Mouse (Mus musculus): ENCODE data around the gene Baiap3.

Gene Baiap3

DNA sequence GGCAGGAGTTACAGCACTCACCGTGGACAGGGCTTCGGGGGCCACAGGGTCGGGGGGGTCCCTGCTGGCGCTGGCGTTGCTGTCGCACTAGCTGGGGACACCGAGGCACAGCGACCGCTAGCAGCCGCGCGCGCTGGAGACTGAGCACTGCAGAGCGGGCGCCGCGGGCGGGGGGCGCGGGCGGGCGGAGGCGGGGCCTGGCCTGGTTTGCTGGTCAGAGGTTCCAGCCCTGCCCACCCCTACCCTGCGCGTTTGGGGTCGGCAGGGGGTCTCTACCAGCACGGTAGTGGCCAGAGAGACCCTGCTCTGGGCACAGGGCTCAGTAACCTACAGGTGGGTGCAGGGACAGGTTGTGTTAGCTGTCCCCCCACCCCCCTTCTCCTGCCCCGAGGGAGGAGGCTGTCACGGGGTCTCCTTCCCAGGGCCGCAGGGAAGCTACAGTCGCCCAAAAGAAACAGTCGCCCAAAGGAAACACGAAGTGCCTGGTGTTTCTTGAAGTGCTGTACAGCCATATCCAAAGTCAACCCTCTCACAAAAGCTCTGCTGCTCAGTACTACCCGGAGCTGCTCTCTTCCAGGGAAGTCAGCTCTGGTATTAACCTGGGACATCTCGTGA lies at the start of gene Baiap3:
TSS of gene Baiap3 (minus strand) at position 225 of the 615 bp plus-strand sequence.
- no peak for DNase-seq (ENCODE audit: low spot score)

DNA sequence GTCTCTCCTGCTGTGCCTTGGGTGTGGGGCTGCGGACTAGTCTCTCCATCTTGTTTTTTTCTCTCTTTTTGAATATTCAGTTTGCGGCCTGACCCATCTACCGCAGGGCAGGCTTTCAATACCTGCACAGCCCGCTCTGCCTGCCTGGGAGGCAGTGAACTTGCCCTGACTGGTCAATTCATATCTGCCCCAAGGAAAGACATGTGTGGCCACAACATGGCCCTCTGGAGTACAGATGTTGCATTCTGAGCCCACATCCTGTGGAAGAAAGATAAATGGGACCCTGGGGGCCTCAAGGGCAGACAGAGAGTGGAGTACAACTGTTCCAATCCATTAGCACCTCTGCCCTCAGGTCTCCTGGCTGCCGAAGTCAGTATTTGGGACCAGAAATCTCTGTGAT lies 41.9 kb upstream of the Baiap3 start, which contains the start of gene Prss34:
TSS of gene Prss34 (plus strand) at position 301 of the 400 bp plus-strand sequence.
- no peak for DNase-seq (ENCODE audit: low spot score)

DNA sequence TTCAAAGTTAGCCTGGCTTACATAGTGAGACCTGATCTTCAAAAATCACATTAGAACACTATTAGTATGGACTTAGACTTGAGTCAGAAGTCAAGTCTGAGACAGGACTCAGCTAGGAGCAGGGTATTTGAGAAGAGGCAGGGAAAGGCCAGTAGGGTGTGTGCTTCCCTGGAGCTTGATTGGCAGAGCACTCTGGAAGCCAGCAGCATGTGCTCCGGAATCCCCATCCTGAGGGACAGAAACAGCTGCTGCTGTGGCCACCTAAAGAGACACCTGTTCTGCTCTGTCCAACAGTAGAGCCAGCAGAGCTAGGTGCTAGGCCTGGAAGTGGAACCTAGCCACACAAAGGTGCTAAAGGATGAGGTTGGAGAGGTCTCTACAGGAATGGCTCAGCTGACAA lies 37.9 kb upstream of the Baiap3 start:
- no peak for DNase-seq (ENCODE audit: low spot score)

DNA sequence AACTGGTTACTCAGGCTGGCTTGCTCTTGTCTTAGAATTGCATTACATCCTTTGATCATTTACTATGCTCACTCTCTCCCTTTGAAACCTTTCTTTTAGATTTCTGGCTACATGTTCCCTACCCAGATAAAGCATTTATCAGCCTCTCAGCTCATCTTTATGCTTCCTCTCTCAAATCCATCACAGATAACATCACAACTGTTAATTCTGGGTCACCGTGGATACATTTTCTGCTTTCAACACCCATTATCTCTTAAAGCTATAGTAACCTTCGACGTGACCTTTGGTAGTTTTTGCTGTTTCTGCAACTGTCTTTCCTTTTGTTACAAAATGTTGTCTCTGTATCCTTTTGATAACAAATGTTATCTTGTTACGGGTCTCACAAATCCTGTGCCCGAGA lies 37.3 kb upstream of the Baiap3 start:
- DNase-seq (ENCODE audit: low spot score): no peak

DNA sequence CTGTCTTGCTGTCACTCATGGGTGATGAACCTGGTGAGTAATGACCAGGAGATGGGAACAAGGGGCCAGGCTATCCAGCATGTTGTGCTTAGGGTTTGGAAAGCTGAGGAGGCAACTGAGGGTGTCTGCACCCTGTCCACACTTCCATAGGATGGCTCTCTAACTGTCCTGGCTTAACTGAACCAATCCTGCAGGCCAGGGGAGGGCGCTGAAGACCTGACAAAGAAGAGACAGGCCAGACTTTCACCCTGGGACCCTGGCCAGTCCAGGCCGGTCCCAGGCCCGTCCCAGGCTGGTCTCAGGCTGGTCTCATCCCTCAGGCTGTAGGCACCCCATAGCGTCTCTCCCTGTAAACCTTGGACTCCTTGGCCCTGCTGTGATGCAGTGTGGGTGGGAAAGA lies 34.2 kb upstream of the Baiap3 start:
- DNase-seq (ENCODE audit: low spot score): no peak

DNA sequence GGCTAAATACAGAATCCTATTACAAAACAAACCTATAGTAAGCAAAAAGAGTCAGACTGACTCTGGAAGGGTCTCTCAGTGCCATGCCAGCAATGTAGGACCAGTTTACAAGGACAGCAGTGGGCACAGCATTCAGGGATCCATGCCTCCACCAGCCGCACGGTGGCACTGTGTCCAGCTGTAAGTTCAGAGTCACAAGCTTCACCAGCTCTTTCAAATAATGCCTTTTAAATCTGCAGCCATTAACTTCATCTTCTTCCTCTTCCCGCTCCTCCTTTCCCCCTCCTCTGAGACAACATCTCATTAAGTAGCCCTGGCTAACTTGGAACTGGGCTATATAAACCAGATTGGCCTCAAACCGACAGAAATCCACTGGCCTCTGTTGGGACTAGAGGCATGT lies 32.7 kb upstream of the Baiap3 start:
- DNase-seq (ENCODE audit: low spot score): peak; percentile 13

DNA sequence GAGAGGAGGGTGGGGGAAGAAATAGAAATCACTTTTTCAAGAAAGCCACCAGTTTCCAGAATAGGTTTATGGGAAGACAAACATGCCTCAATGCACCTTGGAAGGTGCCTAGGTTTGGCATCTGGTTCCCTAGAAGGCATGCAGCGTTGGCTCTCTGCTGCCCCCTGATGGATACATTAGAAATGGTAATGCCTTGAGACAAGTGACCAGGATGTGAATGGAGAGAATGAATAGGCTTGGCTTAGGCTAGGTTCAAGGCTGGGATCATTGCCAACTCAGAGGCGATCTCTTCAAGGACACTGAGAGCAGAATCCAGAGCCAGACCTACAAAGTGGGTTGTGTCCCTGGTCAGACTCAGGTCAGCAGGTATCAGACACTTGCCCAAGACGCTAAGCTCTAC lies 28.9 kb upstream of the Baiap3 start:
- DNase-seq (ENCODE audit: low spot score): peak; percentile 16

DNA sequence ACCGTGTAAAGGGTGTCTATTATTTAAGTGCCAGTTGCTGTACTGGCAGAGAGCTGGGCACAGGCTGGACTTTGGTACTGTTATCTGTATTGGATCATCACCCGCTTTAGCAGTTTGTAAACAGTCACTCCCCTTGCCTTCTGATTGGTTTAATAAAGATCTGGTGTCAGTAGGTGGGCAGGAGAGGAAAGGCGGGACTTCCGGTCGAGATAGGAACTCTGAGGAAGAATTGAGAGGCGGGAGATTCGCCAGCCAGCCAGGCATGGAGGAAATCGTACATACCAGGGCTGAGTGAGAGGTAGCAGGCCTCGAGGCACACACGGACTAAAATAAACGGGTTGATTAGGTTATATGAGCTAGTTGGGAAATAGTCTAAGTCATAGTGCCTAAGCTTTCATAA lies 26.0 kb upstream of the Baiap3 start:
- DNase-seq (ENCODE audit: low spot score): no peak

DNA sequence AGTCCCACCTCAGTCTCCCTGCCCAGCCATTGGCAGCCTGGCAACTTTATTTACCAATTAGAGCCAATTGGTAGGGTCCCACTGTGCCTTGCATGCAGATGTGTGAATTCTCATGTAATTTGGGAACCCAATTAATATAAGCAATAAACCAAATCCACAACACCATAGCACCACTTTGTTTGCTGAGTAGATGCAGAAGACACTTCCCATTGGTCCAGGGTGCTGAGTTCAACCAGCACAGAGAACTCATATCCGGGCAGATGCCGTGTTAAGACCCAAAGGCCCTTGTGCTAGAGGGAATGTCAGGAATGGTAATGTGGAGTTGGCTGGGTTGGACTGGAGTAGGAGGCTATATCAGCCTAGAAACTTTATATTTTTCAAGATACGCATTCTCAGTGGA lies 19.7 kb upstream of the Baiap3 start:
- DNase-seq (ENCODE audit: low spot score): no peak

DNA sequence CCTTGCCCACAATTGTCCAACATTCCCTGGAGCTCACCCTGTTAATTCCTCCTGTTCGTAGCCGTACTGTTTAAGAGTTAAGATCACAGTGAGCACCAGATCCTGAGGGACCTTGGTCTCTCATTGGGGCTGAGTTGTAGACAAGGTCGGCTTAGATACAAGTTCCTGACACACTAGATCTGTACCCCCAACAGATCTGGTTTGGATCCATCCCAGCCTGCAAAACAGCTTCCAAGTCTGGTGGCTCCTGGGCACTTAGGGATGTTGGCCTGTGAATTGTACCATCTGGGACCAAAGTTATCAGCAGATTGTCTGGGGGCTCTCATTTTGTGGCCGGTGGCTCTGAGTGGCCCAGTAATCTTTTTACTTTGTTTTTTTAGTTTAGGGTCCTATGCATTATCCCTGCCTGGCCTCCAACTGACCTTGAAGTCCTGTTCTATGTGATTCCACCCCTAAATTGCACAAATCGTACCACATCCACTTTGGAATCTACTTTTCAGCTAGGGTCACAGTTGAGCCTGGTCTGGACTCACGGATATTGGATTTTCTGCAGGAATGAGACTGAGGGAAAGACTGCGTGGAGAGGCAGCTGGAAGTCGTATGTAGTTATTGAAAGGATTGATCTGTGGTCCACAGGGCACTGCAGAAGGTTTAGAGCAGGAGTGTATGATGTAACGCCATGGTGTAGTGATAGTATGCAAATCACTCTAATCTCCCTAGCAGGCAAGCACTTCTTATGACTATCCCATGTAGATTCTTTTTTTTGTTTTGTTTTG lies 18.6 kb upstream of the Baiap3 start, which contains the start of gene Ube2i:
TSS of gene Ube2i (minus strand) at position 52 of the 776 bp plus-strand sequence.
- no peak for DNase-seq (ENCODE audit: low spot score)

DNA sequence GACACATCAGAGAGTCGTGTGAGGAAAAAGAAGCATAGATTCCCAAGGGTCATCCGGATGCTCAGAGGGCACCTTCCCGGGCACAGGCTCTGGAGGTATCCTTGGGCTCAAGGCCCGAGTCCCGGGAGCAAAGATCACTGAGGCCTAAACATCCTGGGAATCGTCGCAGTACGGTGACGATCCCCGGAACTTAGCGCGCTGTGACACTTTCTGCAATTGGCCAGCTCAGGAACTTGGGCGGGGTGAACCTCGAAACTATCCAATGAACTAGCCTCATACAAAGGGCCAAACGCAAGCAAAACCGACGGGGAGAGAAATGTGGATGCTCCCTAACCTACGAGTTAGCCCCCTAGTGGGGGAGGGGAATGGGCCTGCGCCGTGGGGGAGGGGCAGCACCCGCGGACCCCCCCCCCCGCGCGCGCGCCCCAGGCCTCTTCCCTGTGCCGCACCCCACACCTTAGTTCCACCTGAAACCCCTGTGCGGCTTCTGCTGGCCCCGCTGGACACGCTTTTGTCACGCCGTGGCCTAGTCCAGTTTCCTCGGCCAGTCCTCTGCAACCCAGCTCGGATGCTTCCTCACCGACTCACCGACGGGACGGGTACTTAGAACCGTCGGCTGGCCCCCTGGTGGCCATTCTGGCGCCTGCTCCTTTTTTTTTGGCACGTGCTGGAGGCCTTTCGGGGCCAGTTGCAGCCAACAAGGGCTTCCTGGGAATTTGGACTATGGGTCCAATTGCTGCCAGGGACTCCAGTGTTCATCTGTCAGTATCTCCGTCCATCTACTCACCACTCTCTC lies 17.7 kb upstream of the Baiap3 start:
- peak; percentile 76 for DNase-seq (ENCODE audit: low spot score)

DNA sequence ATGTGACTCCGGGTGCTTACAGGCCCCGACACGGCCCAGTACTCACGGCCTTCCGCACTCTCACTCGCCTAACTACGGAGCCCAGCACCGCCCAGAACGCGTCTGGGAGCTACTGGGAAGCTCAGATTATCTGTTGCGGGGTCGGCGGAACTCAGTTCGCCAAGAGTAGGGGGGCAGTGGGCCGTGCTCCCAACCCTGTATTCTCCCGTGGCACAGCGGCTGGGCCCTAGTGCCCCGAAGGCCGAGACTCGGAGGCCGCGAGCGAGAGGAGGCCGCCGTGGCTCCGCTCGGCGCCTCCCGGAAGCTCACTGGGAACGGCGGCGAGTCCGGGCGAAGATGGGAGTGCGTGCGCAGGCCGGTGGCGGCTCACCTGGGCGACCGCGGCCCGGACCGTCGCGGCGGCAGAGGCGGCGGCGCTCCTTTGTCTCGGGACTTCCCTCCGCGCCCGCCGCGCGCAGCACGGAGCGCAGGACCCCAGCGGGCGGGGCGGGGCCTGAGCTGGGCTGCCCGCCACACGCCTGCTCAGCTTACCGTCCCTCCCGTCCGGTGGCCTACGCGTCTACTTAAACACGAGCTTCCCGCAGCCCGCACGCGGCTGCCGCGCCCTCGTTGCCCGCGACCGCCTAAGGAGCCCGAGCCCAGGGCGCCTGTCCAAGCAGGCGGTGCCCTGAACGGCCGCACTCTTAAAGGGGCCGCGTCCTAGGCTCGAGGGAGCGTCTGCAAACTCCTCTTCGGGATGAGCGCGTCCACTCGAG lies 17.0 kb upstream of the Baiap3 start:
- DNase-seq (ENCODE audit: low spot score): peak; percentile 97

DNA sequence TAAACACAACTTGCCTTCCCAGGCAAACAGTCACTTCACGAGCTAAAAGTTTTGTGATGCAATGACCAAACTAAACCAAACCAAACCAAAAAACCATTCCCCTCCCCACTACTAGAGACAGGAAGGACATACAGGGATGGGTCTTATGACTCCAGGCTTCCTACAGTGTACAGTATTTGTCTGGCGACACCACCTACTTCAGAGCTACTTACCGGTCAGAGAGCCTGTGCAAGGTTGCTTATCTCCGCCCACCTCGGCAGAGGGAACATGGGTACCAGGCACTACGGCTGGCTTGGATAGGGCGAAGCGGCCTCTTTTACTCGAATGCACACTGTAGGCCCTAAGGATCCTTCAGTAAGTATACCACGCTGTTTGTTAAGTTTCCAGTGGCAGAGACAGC lies 16.2 kb upstream of the Baiap3 start:
- no peak for DNase-seq (ENCODE audit: low spot score)

DNA sequence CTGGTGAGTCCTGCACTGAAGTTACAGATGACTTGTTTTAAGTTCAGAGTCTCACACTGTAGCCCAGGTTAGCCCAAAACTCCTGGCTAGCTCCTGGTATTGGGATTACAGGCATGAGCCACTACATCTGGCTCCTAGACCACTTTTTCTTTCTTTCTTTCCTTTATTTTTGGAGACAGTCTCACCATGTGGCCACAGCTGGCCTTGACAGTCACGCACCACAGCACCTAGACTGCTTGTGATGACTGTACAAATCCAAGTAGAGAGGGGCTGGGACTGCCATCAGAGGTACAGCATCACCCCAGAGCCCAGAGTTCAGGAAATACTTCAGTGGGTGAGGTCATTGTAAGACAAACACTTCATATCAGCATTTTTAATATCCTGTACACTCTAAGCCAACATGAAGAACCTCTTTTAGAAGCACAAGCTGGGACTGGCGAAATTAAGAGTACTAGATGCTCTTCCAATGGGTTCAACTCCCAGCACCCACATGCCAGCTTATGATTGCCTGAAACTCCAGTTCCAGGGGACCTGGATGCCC lies 14.7 kb upstream of the Baiap3 start:
- DNase-seq (ENCODE audit: low spot score): no peak

DNA sequence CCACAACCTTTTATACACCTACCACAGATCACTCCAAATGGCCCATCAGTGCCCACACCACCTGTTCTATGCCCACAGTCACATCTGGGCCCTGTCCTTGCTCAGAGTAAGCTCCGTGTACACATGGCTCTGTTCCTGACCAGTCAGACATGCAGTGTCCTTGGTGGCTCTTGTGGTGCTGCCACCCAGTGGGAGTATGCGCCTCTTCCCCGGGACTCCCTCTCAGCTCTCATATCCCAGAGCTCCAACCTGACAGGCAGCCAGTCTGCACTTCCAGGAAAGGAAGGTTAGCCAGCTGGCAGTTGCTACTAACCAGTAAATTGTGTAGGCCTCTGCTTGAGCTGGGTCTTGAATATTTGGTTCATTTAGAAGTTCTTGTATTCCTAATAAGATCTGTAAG lies 8.3 kb upstream of the Baiap3 start:
- no peak for DNase-seq (ENCODE audit: low spot score)

DNA sequence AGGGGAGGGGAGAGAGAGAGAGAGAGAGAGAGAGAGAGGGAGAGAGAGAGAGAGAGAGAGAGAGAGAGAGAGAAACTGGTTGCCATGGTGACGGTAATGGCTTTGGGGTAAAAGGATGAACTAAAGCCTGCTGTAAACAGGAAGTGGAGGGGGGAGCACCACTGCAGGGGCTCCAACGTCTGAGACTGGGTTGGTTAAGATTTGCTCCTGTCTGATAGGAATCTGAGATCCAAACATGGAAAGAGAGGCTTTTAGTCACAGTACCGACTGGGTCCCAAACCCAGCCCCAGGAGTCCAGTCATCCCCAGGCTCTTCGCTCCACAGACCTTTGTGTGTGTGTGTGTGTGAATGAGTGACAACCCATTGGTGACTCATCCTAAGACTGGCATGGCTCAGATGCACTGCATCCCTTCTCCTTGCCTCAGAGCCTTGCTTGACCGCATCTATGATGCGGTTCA lies 1.7 kb upstream of the Baiap3 start:
- no peak for DNase-seq (ENCODE audit: low spot score)

DNA sequence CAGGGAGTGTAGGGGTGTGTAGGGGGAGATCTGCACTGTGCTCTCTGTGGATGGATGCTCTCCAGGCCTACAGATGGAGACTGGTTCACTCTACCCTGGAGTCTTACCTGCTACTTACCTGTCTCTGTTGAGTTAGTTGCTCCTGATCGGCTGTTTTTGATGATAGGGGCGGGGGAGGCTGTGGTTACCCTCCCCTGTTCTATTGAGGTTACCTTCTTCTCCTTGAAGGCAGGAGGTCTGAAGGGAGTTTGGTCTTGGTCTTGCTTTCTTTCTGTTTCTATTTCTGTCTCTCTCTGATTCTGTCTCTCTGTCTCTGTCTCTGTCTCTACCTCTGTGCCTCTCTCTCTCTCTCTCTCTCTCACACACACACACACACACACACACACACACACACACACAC lies 1.1 kb downstream of the Baiap3 start:
- DNase-seq (ENCODE audit: low spot score): no peak

DNA sequence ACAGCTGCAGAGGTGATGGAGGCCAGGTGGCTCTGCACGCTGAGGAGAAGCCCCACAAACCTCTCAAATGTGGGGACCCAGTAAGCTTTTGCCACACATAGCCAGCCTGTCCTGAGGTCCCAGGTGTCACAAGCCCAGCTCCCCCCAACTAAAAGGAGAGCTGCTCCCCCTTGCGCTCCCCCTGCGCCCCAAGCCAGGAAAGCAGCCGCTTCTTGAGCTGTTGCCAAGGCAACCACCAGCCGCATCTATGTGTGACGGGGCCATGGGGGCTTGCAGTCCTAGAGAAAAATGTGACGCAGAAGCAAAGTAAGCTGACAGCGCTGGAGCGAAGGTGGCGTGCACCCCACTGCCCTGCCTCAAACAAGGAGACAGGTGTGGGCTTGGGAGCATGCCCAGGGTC lies 2.4 kb downstream of the Baiap3 start:
- DNase-seq (ENCODE audit: low spot score): no peak

DNA sequence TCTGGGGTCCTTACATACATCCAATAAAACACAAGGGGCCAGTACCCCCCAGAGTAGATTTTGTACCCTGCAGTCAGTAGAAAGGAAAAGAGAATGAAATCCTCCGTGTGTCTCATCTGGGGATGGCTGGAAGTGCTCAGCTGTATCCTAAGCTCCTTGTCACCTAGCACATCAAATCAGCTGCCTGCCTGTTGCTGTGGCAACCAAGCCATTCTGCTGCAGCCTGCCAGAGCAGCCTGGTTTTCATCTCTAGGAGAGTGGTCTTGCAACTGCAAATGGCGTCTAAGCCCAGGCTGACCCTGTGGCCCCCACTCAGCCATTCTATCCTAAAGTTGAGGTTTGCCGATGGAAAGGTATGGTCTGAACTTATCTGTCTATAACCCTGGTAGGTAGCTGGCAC lies 3.5 kb downstream of the Baiap3 start:
- DNase-seq (ENCODE audit: low spot score): no peak

DNA sequence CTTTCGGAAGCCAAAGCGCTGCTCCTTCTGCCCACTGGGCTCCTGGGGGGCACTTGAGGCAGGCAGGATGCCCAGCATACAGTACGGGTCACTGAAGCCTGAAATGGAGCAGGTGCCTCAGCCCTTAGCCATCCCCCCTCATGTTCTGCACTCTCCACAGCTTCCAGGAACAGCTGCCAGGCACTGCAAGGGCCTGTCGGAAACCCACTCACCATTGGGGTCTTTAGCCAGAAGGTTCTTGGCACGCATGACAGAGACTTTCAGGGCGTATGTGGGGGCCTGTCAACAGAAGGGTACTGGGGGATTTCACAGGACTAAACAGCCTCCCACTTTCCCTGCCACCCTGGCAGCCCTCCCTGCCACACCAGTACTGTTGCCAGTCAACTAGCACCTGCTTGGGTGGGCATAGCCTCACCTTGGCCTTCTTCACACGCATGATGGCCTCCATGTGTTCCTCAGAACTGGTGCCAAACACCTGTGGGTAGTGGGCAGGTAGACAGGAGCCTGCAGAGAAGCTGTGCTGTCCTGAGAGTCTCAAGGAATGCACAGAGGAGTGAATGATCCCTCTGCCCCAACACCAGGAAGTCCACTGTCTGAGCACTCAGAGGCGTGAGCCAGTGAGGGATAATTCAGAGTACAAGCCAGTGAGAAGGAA lies 5.9 kb downstream of the Baiap3 start:
- no peak for DNase-seq (ENCODE audit: low spot score)

DNA sequence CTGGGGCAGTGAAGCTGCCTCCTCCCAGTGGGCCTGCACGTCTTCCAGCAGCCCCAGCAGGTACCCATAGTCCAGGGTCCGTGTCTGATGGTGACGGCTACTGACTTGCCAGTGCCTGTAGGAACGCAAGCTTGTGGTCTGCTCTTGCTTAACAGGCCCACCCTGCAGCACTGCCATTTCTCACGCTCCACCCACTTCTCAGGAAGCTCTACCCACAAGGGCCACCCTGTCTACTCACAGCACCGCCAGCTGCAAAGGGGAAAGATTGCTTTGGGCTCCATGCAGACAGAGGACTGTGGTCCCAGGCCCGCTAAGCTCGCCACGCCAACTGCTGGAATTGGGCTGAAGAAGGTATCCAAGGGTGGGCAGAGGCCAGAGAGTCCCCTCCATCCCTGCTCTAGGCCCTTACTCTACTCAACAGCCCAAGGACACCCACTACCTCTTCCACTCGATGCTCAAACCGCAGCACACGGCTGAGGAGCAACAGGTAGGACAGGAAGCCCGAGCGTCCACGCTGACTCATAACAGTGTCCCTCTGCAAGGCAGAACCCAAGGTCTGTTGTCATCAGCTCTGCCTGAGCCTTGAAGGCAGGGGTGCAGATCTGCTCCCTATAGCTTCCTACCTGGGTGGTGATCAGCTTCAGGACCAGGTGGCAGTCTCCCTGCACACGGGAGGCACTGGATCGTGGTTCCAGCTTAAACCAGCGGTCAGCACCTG lies 8.0 kb downstream of the Baiap3 start:
- no peak for DNase-seq (ENCODE audit: low spot score)
